Mouse (Mus musculus) heart, embryonic 14.5 days (tissue): ENCODE results near the gene Adamtsl3. TPM values are rescaled to one million over a fixed set of nuclear protein-coding genes. Genes with fewer than 3 reads are reported as not detected.
A peak's percentile ranks its signal among the peaks of the same experiment; 100 is the strongest.

Experiments
- ATAC-seq: fragments of 200-750 bp; cut with Nextera tagmentation; 2 replicates; pipeline ENCODE4 v1.8.0; 2017; ENCODE audit warnings: low read depth, moderate TSS enrichment; ENCODE audit not compliant: insufficient number of reproducible peaks, insufficient read depth, low FRiP score
- H3K27ac ChIP-seq, 2 experiments: fragments of 200-500 bp in 1 of 2; fragments of 300-500 bp in 1 of 2; sonication (generic) in 1 of 2; replicated peaks in 1 of 2; 2 replicates each; pipeline ENCODE4 v1.5.1; 2012 to 2014; ENCODE audit warnings: low read depth in 2 of 2, low read length in 2 of 2, control low read depth in 1 of 2, mild to moderate bottlenecking in 1 of 2, mixed read lengths in 1 of 2; ENCODE audit not compliant: control insufficient read depth in 1 of 2, insufficient read depth in 1 of 2
- H3K27me3 ChIP-seq: fragments of 300-500 bp; sonication (generic); 2 replicates; pipeline ENCODE4 v1.6.1; 2014; ENCODE audit warnings: mild to moderate bottlenecking, low read length, control low read depth; ENCODE audit not compliant: control insufficient read depth, insufficient read depth
- H3K36me3 ChIP-seq: fragments of 300-500 bp; sonication (generic); 2 replicates; pipeline ENCODE4 v1.6.1; 2014; ENCODE audit warnings: mild to moderate bottlenecking, control low read depth, low read length, mixed read lengths; ENCODE audit not compliant: control insufficient read depth, insufficient read depth
- H3K4me1 ChIP-seq, 2 experiments: fragments of 200-500 bp in 1 of 2; fragments of 300-500 bp in 1 of 2; sonication (generic) in 1 of 2; 2 replicates each; pipeline ENCODE4 v1.6.1; 2012 to 2014; ENCODE audit warnings: low read length in 2 of 2, control low read depth in 1 of 2, mixed read lengths in 1 of 2; ENCODE audit not compliant: control insufficient read depth in 2 of 2, insufficient read depth in 2 of 2
- H3K4me2 ChIP-seq: fragments of 300-500 bp; sonication (generic); 2 replicates; pipeline ENCODE4 v1.6.1; 2014; ENCODE audit warnings: mild to moderate bottlenecking, low read length
- H3K4me3 ChIP-seq, 2 experiments: fragments of 200-500 bp in 1 of 2; fragments of 300-500 bp in 1 of 2; sonication (generic) in 1 of 2; 2 replicates each; pipeline ENCODE4 v1.5.1; 2012 to 2014; ENCODE audit warnings: low read length in 2 of 2, mild to moderate bottlenecking in 2 of 2, control low read depth in 1 of 2, low read depth in 1 of 2, moderate library complexity in 1 of 2; ENCODE audit not compliant: control insufficient read depth in 1 of 2, insufficient read depth in 1 of 2
- H3K9ac ChIP-seq: fragments of 300-500 bp; sonication (generic); 2 replicates; pipeline ENCODE4 v1.6.1; 2014; ENCODE audit warnings: mild to moderate bottlenecking, low read length
- H3K9me3 ChIP-seq: fragments of 300-500 bp; sonication (generic); 2 replicates; pipeline ENCODE4 v1.6.1; 2016; ENCODE audit warnings: low read length, control low read depth; ENCODE audit not compliant: control insufficient read depth
- WGBS: fragments of 180-500 bp; shearing (Covaris S2); extraction: QIAGEN DNeasy Blood & Tissue Kit; methylation state at CpG from one replicate; pipeline ENCODE4 v1.1.7; 2014; 5-methylcytosine and 5-hydroxymethylcytosine counted together
- polyA plus RNA-seq: library from polyadenylated mRNA; unstranded; fragments of >200 nt; fragmentation: Nextera tagmentation; extraction: Ambion mirVana; gene quantifications from 2 replicates; pipeline ENCODE4 v1.2.1, GENCODE M21; 2014

Gene Adamtsl3
- polyA plus RNA-seq, 1 experiment from 2014 or later, result 2.7 TPM

DNA sequence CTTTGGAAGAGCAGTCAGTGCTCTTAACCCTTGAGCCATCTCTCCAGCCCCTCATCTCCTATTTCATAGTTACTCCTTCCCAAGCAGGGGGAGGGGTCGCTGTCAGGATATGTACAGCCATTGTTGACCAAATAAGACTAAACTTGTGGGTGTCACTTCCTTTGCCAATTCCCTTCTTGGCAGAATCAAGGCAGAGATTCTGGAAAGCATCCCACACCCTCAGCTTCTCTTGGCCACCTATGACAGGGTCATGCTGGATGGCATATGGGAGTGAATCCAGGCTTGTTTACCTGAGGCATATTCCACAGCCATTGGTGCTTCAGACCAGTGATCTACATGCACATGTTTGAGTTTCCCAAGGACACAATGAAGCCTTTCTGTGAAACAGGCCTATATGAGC, 42.8 kb downstream of the Adamtsl3 start:
- peaks cover 8 to 14% of the 10 kb centered on the region in 2 experiments for H3K4me1 ChIP-seq
- H3K9ac ChIP-seq, result no peak overlapping the region
- no peak overlapping the region for H3K4me3 ChIP-seq
- H3K4me2 ChIP-seq, result no peak overlapping the region
- 75% methylated on average over 1 of the region's 1 CpGs for WGBS
- no peaks in the 10 kb centered on the region for H3K9me3 ChIP-seq
- no peak for ATAC-seq
- no peak overlapping the region for H3K27ac ChIP-seq
- no peaks in the 10 kb centered on the region for H3K36me3 ChIP-seq
- H3K27me3 ChIP-seq, result no peaks in the 10 kb centered on the region

DNA sequence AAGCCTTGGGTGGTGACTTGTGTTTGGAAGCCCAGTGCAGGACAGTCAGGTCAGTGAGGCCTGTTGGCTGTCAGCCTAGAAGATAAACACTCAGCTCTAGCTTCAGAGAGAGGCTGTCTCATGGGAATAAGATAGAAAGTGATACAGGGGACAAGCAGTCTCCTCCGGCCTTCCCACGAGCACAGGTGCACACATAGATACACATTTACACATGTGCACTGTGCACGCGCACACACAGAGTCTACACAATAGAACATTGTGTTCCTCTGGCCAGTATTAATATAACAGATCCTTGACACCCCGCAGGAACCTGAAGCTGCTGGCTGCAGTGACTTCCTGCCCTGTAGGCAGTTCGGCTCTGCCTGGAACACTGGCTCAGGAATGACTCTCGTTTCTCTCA, 44.3 kb downstream of the Adamtsl3 start:
- no peak overlapping the region for H3K4me2 ChIP-seq
- peak; percentile 17; the same call in 1 of the 2 replicates for ATAC-seq
- no peaks in the 10 kb centered on the region for H3K36me3 ChIP-seq
- H3K4me1 ChIP-seq, result peaks cover 8 to 14% of the 10 kb centered on the region in 2 experiments
- 0 out of 4 replicates have a peak overlapping the region, but pooled peaks have one; percentile 8 to 27 for H3K27ac ChIP-seq
- WGBS, result 47% methylated on average over 7 of the region's 7 CpGs
- H3K9ac ChIP-seq, result no peak overlapping the region
- no peaks in the 10 kb centered on the region for H3K27me3 ChIP-seq
- H3K9me3 ChIP-seq, result no peaks in the 10 kb centered on the region
- no peak overlapping the region for H3K4me3 ChIP-seq

DNA sequence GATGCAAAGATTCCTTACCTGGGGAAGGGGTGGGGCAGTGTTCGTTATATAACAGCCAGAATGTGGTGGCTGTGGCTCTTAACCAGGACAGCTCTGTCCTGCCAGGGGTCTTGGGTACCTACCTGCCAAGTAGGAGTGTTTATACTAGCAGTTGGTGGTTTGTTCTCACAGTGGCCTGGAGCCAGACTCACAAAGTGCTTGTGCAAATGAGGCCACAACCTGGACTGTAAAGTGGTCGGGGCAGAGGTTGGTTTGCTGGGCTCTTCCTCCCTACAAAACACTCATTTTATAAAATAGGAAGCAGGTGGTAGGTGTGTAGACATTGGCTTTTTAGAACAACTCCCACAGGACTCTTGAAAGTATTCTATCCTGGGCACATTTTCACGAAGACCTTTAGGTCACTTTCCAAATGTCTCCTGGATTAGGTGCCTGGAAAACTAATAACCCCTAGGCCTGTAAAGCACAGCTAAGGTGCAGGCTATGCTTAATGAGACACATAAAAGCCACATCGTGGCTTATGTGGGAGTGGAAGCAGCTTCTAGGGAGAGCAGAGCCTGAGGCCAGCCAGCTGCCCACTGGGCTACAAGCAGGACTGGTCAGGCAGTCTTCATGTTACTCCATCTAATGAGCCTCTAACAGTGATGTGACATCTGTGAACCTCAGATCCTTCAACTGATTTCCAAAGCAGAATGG, 47.5 kb downstream of the Adamtsl3 start:
- Histone ChIP-seq H3K27ac (no peak overlapping the region), H3K4me3 (no peak overlapping the region), H3K9me3 (no peaks in the 10 kb centered on the region), H3K4me2 (no peak overlapping the region), H3K4me1 (peaks cover 10 to 14% of the 10 kb centered on the region in 2 experiments), H3K36me3 (no peaks in the 10 kb centered on the region), H3K27me3 (no peaks in the 10 kb centered on the region), H3K9ac (no peak overlapping the region)
- 78% methylated on average over 4 of the region's 4 CpGs for WGBS
- no peak for ATAC-seq

DNA sequence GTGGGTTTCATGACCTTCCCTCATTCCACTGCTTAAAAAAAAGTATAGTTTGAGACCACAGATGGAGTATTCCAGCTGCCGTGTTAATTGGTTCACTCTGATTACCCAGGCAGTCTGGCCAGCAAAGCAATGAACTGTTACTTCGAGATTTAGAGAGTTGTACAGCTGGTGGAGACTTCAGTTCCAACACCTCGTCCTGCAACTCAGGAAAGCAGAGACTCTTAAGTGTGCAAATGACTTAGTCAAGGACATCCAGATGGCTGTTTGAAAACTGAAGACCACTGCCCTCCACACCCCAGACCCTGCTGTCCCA, 48.0 kb downstream of the Adamtsl3 start:
- H3K36me3 ChIP-seq, result no peaks in the 10 kb centered on the region
- ATAC-seq, result no peak
- H3K27me3 ChIP-seq, result no peaks in the 10 kb centered on the region
- H3K4me2 ChIP-seq, result no peak overlapping the region
- H3K4me1 ChIP-seq, result peaks cover 10 to 14% of the 10 kb centered on the region in 2 experiments
- no peaks in the 10 kb centered on the region for H3K9me3 ChIP-seq
- no peak overlapping the region for H3K9ac ChIP-seq
- no peak overlapping the region for H3K27ac ChIP-seq
- WGBS, result 77% methylated on average over 3 of the region's 3 CpGs
- H3K4me3 ChIP-seq, result no peak overlapping the region

DNA sequence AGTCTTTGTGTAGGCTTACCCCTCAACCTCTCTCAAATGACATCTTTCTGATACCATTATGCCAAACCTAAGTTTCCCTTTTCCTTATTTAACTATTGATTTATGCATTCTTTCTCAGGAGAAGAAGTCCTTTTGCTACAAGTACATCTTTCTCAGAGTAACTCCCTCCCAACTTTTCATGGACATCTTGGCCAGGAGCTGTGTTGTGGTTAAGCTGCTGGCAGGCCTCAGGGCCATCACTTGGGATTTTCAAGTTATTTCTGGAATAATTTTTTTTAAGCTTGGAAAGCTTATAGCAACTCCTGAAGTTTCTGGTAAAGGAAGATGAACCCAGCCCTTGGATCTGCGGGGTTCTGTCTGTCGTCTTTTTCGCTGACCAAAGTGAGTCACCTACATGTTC, 51.6 kb downstream of the Adamtsl3 start:
- 92% methylated on average over 3 of the region's 3 CpGs for WGBS
- no peak for ATAC-seq

DNA sequence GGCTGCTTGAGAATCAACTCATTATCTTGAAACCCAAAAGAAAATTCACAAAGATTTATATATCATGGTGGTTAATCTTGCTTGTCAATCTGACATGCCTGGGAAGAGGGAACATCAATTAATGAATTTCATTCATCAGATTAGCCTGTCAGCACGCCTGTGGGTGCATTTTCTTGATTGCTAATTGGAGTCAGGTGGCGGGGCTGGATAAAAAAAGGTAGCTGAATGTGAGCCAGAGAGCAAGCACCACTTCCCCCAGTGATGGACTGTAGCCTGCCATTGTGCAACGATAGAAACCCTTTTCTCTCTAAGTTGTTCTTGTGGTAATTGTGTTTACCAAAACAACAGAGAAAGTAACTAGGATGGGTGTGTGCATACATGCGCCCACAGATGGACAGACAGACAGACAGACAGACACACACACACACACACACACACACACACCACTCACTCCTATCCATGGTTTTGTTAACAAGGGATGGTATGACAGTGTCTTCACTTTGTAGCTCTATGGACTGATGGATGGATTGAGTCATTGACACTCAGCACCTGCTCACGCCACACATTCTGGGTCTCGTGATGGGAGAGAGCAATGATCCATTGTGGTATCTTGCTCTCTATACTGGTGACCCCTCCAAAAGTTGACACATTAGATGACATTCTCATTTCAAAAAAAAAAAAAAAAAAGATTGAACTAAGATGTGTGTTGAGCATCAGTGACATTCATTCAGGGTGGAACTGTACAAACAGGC, 59.1 kb downstream of the Adamtsl3 start:
- Histone ChIP-seq H3K4me1 (no peaks in the 10 kb centered on the region; a peak in 1 of 4 replicates), H3K4me3 (no peak overlapping the region), H3K9me3 (no peaks in the 10 kb centered on the region), H3K27ac (no peak overlapping the region), H3K9ac (no peak overlapping the region), H3K4me2 (no peak overlapping the region), H3K27me3 (no peaks in the 10 kb centered on the region), H3K36me3 (no peaks in the 10 kb centered on the region)
- ATAC-seq, result no peak
- 72% methylated on average over 6 of the region's 6 CpGs for WGBS

More for the DNA sequence above, 51.6 kb downstream of the Adamtsl3 start:
- no peaks in the 10 kb centered on the region for H3K9me3 ChIP-seq
- no peaks in the 10 kb centered on the region for H3K36me3 ChIP-seq
- H3K4me1 ChIP-seq, result peaks cover 0 to 2% of the 10 kb centered on the region in 2 experiments; a peak in 1 of 4 replicates
- no peak overlapping the region for H3K4me3 ChIP-seq
- no peak overlapping the region for H3K4me2 ChIP-seq
- H3K9ac ChIP-seq, result no peak overlapping the region
- H3K27me3 ChIP-seq, result no peaks in the 10 kb centered on the region
- H3K27ac ChIP-seq, result no peak overlapping the region

DNA sequence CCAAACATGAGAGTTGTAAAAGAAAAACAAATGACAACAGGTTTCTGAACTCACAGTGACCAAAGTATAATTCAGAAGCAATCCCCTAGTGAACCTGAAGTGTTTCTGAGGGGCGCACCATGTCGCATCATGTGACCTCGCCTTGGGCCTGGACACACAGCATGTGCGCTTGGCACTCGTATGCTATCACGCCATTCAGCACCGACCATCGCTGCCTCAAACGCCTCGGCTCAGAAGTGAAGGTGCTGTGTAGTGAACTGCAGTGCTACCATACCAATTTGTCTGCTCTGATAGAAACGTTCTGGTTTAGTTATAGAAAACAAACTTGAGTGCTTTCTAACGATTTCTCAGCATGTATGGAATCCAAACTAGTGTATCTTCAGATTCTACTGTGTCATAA, 59.7 kb downstream of the Adamtsl3 start:
- Histone ChIP-seq H3K9me3 (no peaks in the 10 kb centered on the region), H3K36me3 (no peaks in the 10 kb centered on the region), H3K27ac (no peak overlapping the region), H3K4me1 (no peaks in the 10 kb centered on the region; a peak in 1 of 4 replicates), H3K27me3 (no peaks in the 10 kb centered on the region), H3K4me2 (no peak overlapping the region), H3K9ac (no peak overlapping the region), H3K4me3 (no peak overlapping the region)
- 84% methylated on average over 12 of the region's 12 CpGs for WGBS
- ATAC-seq, result no peak
